Mouse (Mus musculus) cerebellum, postnatal 25 days (tissue): Measurements from ENCODE around the gene Gm904.
"Not testable (repeated sequence)": the region's sequence is repeated elsewhere in the genome, so short reads cannot be mapped to it uniquely, and the experiment has no call there.

Experiments used
- DNase-seq, 2 experiments: peaks; one replicate each; pipeline ENCODE4 v3.0.0; 2021; ENCODE audit warnings: mixed read lengths in 2 of 2

Gene Gm904

GRCm38 (mm10) chr13:50642928-50643327 is at the start of gene Gm904:
Gm904 (plus strand) TSS chr13:50643228.
- not testable (repeated sequence) for DNase-seq

- DNase-seq, result not testable (repeated sequence)
Observed at GRCm38 (mm10) chr13:50648771-50649170, 5.7 kb downstream of the Gm904 start.
